Mouse (Mus musculus): Measurements from ENCODE around the gene Schip1. TPM values are rescaled to one million over a fixed set of nuclear protein-coding genes. Genes with fewer than 3 reads are reported as not detected.

The Schip1 gene
- polyA plus RNA-seq, 1 experiment from 2014 or later: 27.6 TPM

GRCm38 (mm10) chr3:68383672-68384071, 319.1 kb downstream of the Schip1 start:
- H3K9ac ChIP-seq (ENCODE audit: low read length): no peak overlapping the region
- H3K27ac ChIP-seq (replicated peaks): no peak overlapping the region
- no peaks in the 10 kb centered on the region for H3K27me3 ChIP-seq (ENCODE audit: control insufficient read depth, insufficient read depth, low read length)
- H3K4me3 ChIP-seq (ENCODE audit: low read depth, low read length): no peak overlapping the region
- H3K9me3 ChIP-seq (ENCODE audit: control insufficient read depth, low read length): no peaks in the 10 kb centered on the region
- no peak for ATAC-seq (ENCODE audit: low FRiP score, low TSS enrichment)
- no peak overlapping the region for H3K4me2 ChIP-seq (replicated peaks; ENCODE audit: low read depth)
- no peaks in the 10 kb centered on the region for H3K4me1 ChIP-seq (replicated peaks; ENCODE audit: control insufficient read depth, insufficient read depth)
- DNase-seq (ENCODE audit: low spot score): no peak
- TF ChIP-seq CTCF (IDR thresholded peaks at IDR 0.05; ENCODE audit: low read depth) (no peak), EP300 (optimal IDR thresholded peaks at IDR 0.05) (no peak)
- H3K36me3 ChIP-seq (ENCODE audit: control insufficient read depth, insufficient read depth, low read length): no peaks in the 10 kb centered on the region

GRCm38 (mm10) chr3:68385544-68385943, 320.9 kb downstream of the Schip1 start:
- WGBS: 85% methylated on average over 3 of the region's 3 CpGs
- Histone ChIP-seq H3K27me3 (ENCODE audit: control insufficient read depth, insufficient read depth, low read length) (no peaks in the 10 kb centered on the region), H3K4me2 (replicated peaks; ENCODE audit: low read depth) (no peak overlapping the region), H3K36me3 (ENCODE audit: control insufficient read depth, insufficient read depth, low read length) (no peaks in the 10 kb centered on the region), H3K9ac (ENCODE audit: low read length) (no peak overlapping the region), H3K4me1 (replicated peaks; ENCODE audit: control insufficient read depth, insufficient read depth) (no peaks in the 10 kb centered on the region), H3K4me3 (ENCODE audit: low read depth, low read length) (no peak overlapping the region), H3K9me3 (ENCODE audit: control insufficient read depth, low read length) (no peaks in the 10 kb centered on the region), H3K27ac (replicated peaks) (no peak overlapping the region)
- no peak for TF ChIP-seq EP300 (optimal IDR thresholded peaks at IDR 0.05)
- no peak for TF ChIP-seq CTCF (IDR thresholded peaks at IDR 0.05; ENCODE audit: low read depth)
- no peak for ATAC-seq (ENCODE audit: low FRiP score, low TSS enrichment)
- DNase-seq (ENCODE audit: low spot score): no peak

DNA sequence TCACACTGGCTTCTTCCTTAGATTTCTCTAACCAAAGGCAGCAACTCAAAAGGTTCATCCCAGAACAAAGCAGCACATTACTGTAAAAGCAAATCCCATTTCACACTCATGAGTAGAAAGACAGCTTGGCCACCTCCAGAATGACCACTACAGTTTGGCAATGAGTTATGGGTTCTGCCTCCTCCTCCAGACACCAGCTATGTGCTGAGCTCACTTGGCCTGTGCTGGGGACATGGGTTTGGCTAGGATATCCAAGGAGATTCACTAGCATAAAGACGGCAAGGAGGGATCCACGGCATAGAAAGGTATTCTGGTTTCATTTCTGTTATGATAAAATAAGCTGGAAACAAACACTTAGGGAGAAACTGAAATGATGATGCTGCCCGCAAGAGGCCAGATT, 323.4 kb downstream of the Schip1 start:
- H3K27ac ChIP-seq (replicated peaks): no peak overlapping the region
- H3K27me3 ChIP-seq (ENCODE audit: control insufficient read depth, insufficient read depth, low read length): no peaks in the 10 kb centered on the region
- no peak for TF ChIP-seq CTCF (IDR thresholded peaks at IDR 0.05; ENCODE audit: low read depth)
- TF ChIP-seq EP300 (optimal IDR thresholded peaks at IDR 0.05): no peak
- H3K9ac ChIP-seq (ENCODE audit: low read length): no peak overlapping the region
- no peak overlapping the region for H3K4me3 ChIP-seq (ENCODE audit: low read depth, low read length)
- no peak overlapping the region for H3K4me2 ChIP-seq (replicated peaks; ENCODE audit: low read depth)
- ATAC-seq (ENCODE audit: low FRiP score, low TSS enrichment) (no peak), DNase-seq (ENCODE audit: low spot score) (no peak)
- WGBS: 88% methylated on average over 3 of the region's 3 CpGs
- no peaks in the 10 kb centered on the region for H3K4me1 ChIP-seq (replicated peaks; ENCODE audit: control insufficient read depth, insufficient read depth)
- no peaks in the 10 kb centered on the region for H3K9me3 ChIP-seq (ENCODE audit: control insufficient read depth, low read length)
- H3K36me3 ChIP-seq (ENCODE audit: control insufficient read depth, insufficient read depth, low read length): no peaks in the 10 kb centered on the region

DNA sequence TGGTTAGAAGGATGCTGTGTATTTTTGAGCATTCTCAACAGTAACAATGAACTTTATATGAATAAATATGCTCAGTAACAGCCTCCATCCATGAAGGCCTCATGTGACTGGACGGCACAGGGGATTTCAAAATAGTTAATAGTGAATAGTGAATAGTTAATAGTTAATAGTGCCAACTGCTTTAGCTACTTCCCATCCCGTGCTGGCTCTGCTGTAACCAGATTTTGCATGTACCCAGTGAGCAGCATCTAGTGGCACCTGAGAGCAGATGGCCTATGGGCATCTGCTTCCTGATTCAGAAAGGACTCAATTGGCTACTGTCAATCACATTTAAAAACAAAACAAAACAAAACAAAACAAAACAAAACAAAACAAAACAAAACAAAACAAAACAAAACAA, 329.0 kb downstream of the Schip1 start:
- 70% methylated on average over 2 of the region's 2 CpGs for WGBS
- DNase-seq (ENCODE audit: low spot score) (no peak), ATAC-seq (ENCODE audit: low FRiP score, low TSS enrichment) (no peak)
- H3K4me1 ChIP-seq (replicated peaks; ENCODE audit: control insufficient read depth, insufficient read depth): no peaks in the 10 kb centered on the region
- H3K9me3 ChIP-seq (ENCODE audit: control insufficient read depth, low read length): no peaks in the 10 kb centered on the region
- H3K4me2 ChIP-seq (replicated peaks; ENCODE audit: low read depth): no peak overlapping the region
- no peak overlapping the region for H3K27ac ChIP-seq (replicated peaks)
- H3K4me3 ChIP-seq (ENCODE audit: low read depth, low read length): no peak overlapping the region
- TF ChIP-seq CTCF (IDR thresholded peaks at IDR 0.05; ENCODE audit: low read depth) (no peak), EP300 (optimal IDR thresholded peaks at IDR 0.05) (no peak)
- H3K9ac ChIP-seq (ENCODE audit: low read length): no peak overlapping the region
- H3K36me3 ChIP-seq (ENCODE audit: control insufficient read depth, insufficient read depth, low read length): no peaks in the 10 kb centered on the region
- no peaks in the 10 kb centered on the region for H3K27me3 ChIP-seq (ENCODE audit: control insufficient read depth, insufficient read depth, low read length)

DNA sequence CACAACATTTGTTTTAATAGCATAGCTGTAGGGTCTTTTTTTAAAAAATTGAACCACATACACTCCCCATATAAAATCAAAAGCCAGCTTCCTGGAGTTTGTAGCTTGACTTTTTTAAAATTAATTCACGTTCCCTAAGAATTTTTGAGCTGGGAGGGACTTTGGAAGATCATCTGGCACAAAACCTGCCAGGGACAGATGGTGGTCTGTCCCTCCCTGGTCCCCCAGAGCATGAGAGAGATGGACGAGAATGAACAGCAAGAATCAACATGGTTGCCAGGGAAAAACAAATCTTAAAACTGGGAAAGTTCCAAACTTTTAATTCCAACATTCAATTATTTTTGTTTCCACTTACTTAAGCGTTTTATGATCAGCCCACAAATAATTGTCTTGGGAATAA, 334.1 kb downstream of the Schip1 start:
- H3K9ac ChIP-seq (ENCODE audit: low read length): no peak overlapping the region
- WGBS: 69% methylated on average over 3 of the region's 3 CpGs

DNA sequence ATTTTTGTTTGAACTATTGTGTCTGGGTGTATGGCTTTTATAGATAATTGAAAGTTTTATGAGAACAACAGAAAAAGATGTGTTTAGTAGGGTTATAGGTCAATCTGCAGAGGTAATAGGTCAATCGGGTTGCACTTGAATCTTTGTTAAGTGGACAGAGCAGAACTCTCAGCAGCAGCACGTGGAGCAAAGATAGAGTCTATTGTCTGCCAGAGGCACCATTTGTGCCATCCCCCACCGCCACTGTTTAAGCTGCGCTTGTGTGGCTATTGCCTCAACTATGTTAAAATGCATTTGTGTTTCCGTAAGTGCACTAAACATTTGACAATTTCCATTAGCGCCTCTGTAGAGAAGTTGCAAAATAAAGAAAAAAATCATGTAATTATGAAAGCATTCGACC, 335.5 kb downstream of the Schip1 start:
- TF ChIP-seq EP300 (optimal IDR thresholded peaks at IDR 0.05) (no peak), CTCF (IDR thresholded peaks at IDR 0.05; ENCODE audit: low read depth) (no peak)
- DNase-seq (ENCODE audit: low spot score) (no peak), ATAC-seq (ENCODE audit: low FRiP score, low TSS enrichment) (no peak)
- no peak overlapping the region for H3K9ac ChIP-seq (ENCODE audit: low read length)
- 73% methylated on average over 7 of the region's 7 CpGs for WGBS
- no peaks in the 10 kb centered on the region for H3K4me1 ChIP-seq (replicated peaks; ENCODE audit: control insufficient read depth, insufficient read depth)
- H3K9me3 ChIP-seq (ENCODE audit: control insufficient read depth, low read length): no peaks in the 10 kb centered on the region
- H3K27me3 ChIP-seq (ENCODE audit: control insufficient read depth, insufficient read depth, low read length): no peaks in the 10 kb centered on the region
- H3K4me3 ChIP-seq (ENCODE audit: low read depth, low read length): no peak overlapping the region
- H3K4me2 ChIP-seq (replicated peaks; ENCODE audit: low read depth): no peak overlapping the region
- H3K36me3 ChIP-seq (ENCODE audit: control insufficient read depth, insufficient read depth, low read length): no peaks in the 10 kb centered on the region
- H3K27ac ChIP-seq (replicated peaks): no peak overlapping the region

More for the DNA sequence above, 334.1 kb downstream of the Schip1 start:
- Histone ChIP-seq H3K36me3 (ENCODE audit: control insufficient read depth, insufficient read depth, low read length) (no peaks in the 10 kb centered on the region), H3K4me2 (replicated peaks; ENCODE audit: low read depth) (no peak overlapping the region), H3K4me1 (replicated peaks; ENCODE audit: control insufficient read depth, insufficient read depth) (no peaks in the 10 kb centered on the region), H3K27ac (replicated peaks) (no peak overlapping the region), H3K4me3 (ENCODE audit: low read depth, low read length) (no peak overlapping the region), H3K9me3 (ENCODE audit: control insufficient read depth, low read length) (no peaks in the 10 kb centered on the region), H3K27me3 (ENCODE audit: control insufficient read depth, insufficient read depth, low read length) (no peaks in the 10 kb centered on the region)
- no peak for TF ChIP-seq CTCF (IDR thresholded peaks at IDR 0.05; ENCODE audit: low read depth)
- no peak for TF ChIP-seq EP300 (optimal IDR thresholded peaks at IDR 0.05)
- no peak for ATAC-seq (ENCODE audit: low FRiP score, low TSS enrichment)
- no peak for DNase-seq (ENCODE audit: low spot score)

Measured in stomach, postnatal 0 days (tissue).